Mouse (Mus musculus) intestine, postnatal 0 days (tissue): ENCODE results near the gene Kif16b. TPM values are rescaled to one million over a fixed set of nuclear protein-coding genes. Genes with fewer than 3 reads are reported as not detected.

Source experiments
- ATAC-seq: fragments of 200-750 bp; cut with Nextera tagmentation; 2 replicates; pipeline ENCODE4 v1.8.0; 2017; ENCODE audit warnings: mild to moderate bottlenecking, moderate TSS enrichment, moderate library complexity
- H3K27ac ChIP-seq: fragments of 300-500 bp; sonication (generic); 2 replicates; pipeline ENCODE4 v1.5.1; 2014; ENCODE audit warnings: mild to moderate bottlenecking, low read depth, low read length, moderate library complexity
- H3K27me3 ChIP-seq: fragments of 300-500 bp; sonication (generic); replicated peaks from 2 replicates; pipeline ENCODE4 v1.6.1; 2014; ENCODE audit warnings: low read length, mixed read lengths; ENCODE audit not compliant: control insufficient read depth, insufficient read depth
- H3K36me3 ChIP-seq: fragments of 300-500 bp; sonication (generic); 2 replicates; pipeline ENCODE4 v1.6.1; 2014; ENCODE audit warnings: mild to moderate bottlenecking, moderate library complexity; ENCODE audit not compliant: control insufficient read depth, insufficient read depth
- H3K4me1 ChIP-seq: fragments of 300-500 bp; sonication (generic); replicated peaks from 2 replicates; pipeline ENCODE4 v1.6.1; 2014; ENCODE audit warnings: antibody characterized with exemption, low read length, mixed read lengths; ENCODE audit not compliant: control insufficient read depth, insufficient read depth
- H3K4me2 ChIP-seq: fragments of 300-500 bp; sonication (generic); replicated peaks from 2 replicates; pipeline ENCODE4 v1.6.1; 2014; ENCODE audit warnings: low read depth, mild to moderate bottlenecking, moderate library complexity
- H3K4me3 ChIP-seq: fragments of 300-500 bp; sonication (generic); 2 replicates; pipeline ENCODE4 v1.5.1; 2014; ENCODE audit warnings: low read depth, low read length
- H3K9ac ChIP-seq: fragments of 300-500 bp; sonication (generic); 2 replicates; pipeline ENCODE4 v1.6.1; 2014; ENCODE audit warnings: mild to moderate bottlenecking, low read depth, low read length
- H3K9me3 ChIP-seq: fragments of 300-500 bp; sonication (generic); 2 replicates; pipeline ENCODE4 v1.6.1; 2016; ENCODE audit warnings: mixed run types; ENCODE audit not compliant: control insufficient read depth
- CTCF ChIP-seq: sonication (generic); IDR thresholded peaks from 2 replicates; pipeline ENCODE4 v1.5.1; 2016; ENCODE audit warnings: low read depth, mild to moderate bottlenecking, control low read depth, antibody characterized with exemption, moderate library complexity
- WGBS: fragments of 180-500 bp; shearing (Covaris S2); extraction: QIAGEN DNeasy Blood & Tissue Kit; methylation state at CpG from one replicate; pipeline ENCODE4 v1.1.7; 2014; 5-methylcytosine and 5-hydroxymethylcytosine counted together
- polyA plus RNA-seq: library from polyadenylated mRNA; unstranded; fragments of >200 nt; fragmentation: Nextera tagmentation; extraction: Ambion mirVana; gene quantifications from 2 replicates; pipeline ENCODE4 v1.2.1, GENCODE M21; 2015

The Kif16b gene
- polyA plus RNA-seq, 1 experiment from 2014 or later = 7.0 TPM

DNA sequence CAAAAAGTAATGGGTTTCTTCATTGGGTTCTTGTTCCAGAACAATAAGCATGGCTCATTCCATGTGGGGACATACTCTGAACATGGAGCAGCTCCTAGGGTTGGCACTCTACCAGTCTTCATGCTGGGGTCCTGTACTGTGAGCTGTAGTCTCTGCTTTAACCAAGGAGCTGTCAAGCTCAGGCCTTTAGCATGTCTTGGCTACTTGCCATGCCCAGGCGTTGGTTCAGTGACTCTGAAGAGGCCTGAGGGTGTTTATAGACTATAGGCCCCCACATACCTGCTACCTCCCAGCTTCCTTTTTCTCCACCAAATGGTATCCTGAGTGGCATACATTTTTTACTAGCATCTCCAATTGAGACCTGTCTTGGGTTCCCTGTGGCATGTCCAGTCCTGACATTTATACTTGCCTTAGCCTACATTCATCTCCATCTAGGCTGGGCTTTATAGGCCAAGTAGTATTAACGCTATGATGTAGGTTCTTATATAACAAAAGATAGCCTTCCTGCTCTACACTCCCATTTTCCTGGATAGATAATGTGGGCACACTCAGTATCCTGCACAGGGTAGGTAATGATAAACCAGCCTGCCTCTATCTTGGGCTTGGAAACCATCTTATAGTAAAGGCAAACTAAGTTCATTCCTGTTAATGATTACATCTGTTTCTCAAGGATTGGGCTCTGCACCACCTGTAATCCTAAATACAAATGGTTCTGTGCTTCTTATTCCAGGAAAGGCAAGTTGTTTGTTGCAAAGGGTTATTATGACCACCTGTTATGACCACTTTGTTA is 271.6 kb downstream of the Kif16b start:
- no peaks in the 10 kb centered on the region for H3K4me1 ChIP-seq
- no peaks in the 10 kb centered on the region for H3K9me3 ChIP-seq
- H3K27me3 ChIP-seq = no peaks in the 10 kb centered on the region
- 31% methylated on average over 2 of the region's 2 CpGs for WGBS
- TF ChIP-seq CTCF = no peak
- no peak overlapping the region for H3K4me2 ChIP-seq
- H3K36me3 ChIP-seq = no peaks in the 10 kb centered on the region
- ATAC-seq = peak; percentile 96
- no peak overlapping the region for H3K9ac ChIP-seq
- H3K4me3 ChIP-seq = no peak overlapping the region
- no peak overlapping the region for H3K27ac ChIP-seq

DNA sequence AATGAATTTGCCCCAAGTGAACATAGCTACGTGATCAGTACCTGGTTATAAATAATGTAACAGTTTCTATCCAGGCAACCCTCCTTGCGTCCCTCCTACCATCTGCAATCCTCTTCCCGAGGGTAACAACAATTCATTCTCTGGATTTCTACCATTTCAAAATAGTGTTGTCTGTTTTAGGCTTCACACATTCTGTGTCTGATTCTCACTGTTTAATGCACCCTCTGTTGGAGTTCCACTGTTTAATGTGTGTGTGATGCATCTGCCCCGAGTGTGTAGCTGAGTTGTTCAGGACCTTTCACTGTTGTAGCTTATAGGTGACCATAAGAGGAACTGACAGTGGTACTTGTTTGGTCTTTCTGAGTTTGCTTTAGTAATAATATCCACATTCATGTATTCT is 275.6 kb downstream of the Kif16b start:
- Histone ChIP-seq H3K36me3 (no peaks in the 10 kb centered on the region), H3K27me3 (no peaks in the 10 kb centered on the region), H3K9me3 (no peaks in the 10 kb centered on the region), H3K27ac (no peak overlapping the region), H3K4me2 (no peak overlapping the region), H3K9ac (no peak overlapping the region), H3K4me1 (no peaks in the 10 kb centered on the region), H3K4me3 (no peak overlapping the region)
- TF ChIP-seq CTCF = no peak
- no peak for ATAC-seq
- WGBS = 89% methylated on average over 4 of the region's 4 CpGs

DNA sequence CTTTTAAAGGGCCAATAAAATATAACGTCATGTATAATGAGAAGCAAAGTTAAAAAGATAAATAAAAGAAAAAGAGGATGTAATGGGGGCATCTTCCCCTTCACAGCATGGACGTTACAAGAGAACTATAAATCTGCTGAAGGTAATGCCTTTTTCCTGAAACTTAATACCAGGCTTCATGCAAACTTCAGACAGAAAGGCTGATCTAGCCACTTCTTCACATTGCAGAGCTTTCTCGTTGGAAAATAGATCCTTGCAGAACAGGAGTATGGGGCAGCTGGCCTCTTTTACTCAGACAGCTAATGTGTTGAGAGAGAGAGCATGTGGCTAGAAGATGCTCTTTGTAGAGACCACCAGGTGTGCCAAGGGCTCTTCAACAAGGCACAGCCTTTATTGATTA is 276.2 kb downstream of the Kif16b start:
- H3K4me2 ChIP-seq = no peak overlapping the region
- no peak for TF ChIP-seq CTCF
- no peaks in the 10 kb centered on the region for H3K4me1 ChIP-seq
- no peak for ATAC-seq
- H3K27me3 ChIP-seq = no peaks in the 10 kb centered on the region
- H3K27ac ChIP-seq = no peak overlapping the region
- no peaks in the 10 kb centered on the region for H3K9me3 ChIP-seq
- H3K9ac ChIP-seq = no peak overlapping the region
- 49% methylated on average over 3 of the region's 3 CpGs for WGBS
- H3K4me3 ChIP-seq = no peak overlapping the region
- no peaks in the 10 kb centered on the region for H3K36me3 ChIP-seq

DNA sequence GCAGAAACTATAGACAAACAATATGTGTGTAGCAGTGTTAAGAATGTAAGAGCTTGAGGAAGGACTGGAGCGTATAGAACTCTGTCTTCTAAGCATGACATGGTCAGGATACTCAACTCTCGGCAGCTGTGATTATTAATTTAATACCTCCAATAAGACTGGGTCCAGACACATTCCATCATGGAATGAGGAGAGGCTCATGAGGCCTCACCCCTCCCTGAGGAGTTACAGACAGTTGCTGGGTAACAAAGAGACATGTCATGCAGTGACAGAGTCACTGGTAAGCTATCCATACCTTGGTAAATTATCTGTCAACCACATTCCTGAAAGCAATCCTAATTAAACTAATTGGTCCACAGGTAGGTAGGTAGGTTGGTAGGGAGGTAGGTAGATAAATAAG is 277.1 kb downstream of the Kif16b start:
- Histone ChIP-seq H3K4me2 (no peak overlapping the region), H3K36me3 (no peaks in the 10 kb centered on the region), H3K4me3 (no peak overlapping the region), H3K9me3 (no peaks in the 10 kb centered on the region), H3K4me1 (no peaks in the 10 kb centered on the region), H3K27ac (no peak overlapping the region), H3K9ac (no peak overlapping the region), H3K27me3 (no peaks in the 10 kb centered on the region)
- ATAC-seq = no peak
- WGBS = 64% methylated on average over 2 of the region's 2 CpGs
- no peak for TF ChIP-seq CTCF

DNA sequence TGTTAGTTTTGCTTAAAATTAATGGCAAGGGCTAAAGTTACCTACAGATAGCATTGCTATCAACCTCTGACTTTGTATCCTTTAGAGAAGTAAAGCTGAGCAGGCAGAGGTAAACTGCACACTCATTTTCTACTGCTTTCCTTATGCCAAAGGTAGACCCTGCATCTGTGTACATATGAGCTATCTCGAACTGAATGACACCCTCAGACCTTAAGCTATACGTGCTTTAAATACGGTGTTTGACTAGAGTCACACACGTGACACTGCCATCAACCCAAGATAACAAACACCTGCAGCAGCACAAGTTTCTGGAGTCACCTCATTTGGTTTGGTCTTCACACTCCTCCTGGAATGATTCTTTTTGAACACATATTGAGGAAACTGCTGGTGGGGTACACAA is 280.2 kb downstream of the Kif16b start:
- no peak for ATAC-seq
- no peak overlapping the region for H3K4me2 ChIP-seq
- H3K9ac ChIP-seq = no peak overlapping the region
- 61% methylated on average over 4 of the region's 4 CpGs for WGBS
- TF ChIP-seq CTCF = no peak
- H3K4me1 ChIP-seq = no peaks in the 10 kb centered on the region
- no peaks in the 10 kb centered on the region for H3K27me3 ChIP-seq
- no peak overlapping the region for H3K4me3 ChIP-seq
- no peaks in the 10 kb centered on the region for H3K36me3 ChIP-seq
- H3K27ac ChIP-seq = no peak overlapping the region
- no peaks in the 10 kb centered on the region for H3K9me3 ChIP-seq

DNA sequence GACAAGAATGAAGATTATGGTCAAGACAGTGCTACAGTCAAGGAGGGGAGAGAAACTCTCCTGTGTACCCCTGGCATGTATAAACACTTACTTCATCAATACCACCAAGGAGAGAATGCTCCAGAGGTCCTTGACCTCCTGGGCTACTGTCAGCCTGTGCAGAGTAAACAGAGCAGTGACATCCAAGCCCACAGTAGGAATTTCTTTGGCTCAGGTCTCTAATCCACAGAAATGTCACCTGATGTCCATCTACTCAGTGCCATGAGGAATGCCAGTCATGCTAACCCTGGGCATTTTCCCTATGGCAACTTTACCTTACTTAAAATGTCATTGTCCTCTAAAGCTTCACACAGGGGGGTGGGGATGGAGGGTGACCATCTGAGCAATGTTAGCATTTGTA is 281.4 kb downstream of the Kif16b start:
- Histone ChIP-seq H3K27ac (no peak overlapping the region), H3K9ac (no peak overlapping the region), H3K27me3 (no peaks in the 10 kb centered on the region), H3K9me3 (no peaks in the 10 kb centered on the region), H3K4me3 (no peak overlapping the region), H3K36me3 (no peaks in the 10 kb centered on the region), H3K4me1 (no peaks in the 10 kb centered on the region), H3K4me2 (no peak overlapping the region)
- TF ChIP-seq CTCF = no peak
- ATAC-seq = no peak

DNA sequence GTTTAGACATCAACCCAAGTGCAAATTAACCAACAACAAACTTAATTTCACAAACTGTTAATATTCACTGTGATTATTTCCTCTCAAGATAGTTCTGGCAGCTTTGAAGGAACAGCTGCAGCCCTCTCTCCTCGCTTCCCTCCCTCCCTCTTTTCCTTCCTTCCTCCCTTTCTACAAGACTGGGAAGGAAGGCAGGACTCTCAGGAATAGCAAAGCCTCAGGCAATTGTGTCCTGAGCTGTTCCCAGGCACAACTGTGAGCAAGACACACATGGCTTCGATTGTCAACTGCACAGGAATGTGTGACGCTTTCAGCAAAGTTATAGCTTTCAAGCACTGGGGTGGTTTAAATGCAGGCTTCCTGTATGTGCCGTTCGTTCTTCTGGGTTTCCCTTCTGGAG is 286.8 kb downstream of the Kif16b start:
- Histone ChIP-seq H3K27ac (no peak overlapping the region), H3K4me3 (no peak overlapping the region), H3K36me3 (no peaks in the 10 kb centered on the region), H3K4me1 (no peaks in the 10 kb centered on the region), H3K9ac (no peak overlapping the region), H3K4me2 (no peak overlapping the region), H3K27me3 (no peaks in the 10 kb centered on the region), H3K9me3 (no peaks in the 10 kb centered on the region)
- WGBS = 72% methylated on average over 5 of the region's 5 CpGs
- TF ChIP-seq CTCF = no peak
- no peak for ATAC-seq
